9 mouse cellular contexts compared by ENCODE assay signal in the genomic region with DNA sequence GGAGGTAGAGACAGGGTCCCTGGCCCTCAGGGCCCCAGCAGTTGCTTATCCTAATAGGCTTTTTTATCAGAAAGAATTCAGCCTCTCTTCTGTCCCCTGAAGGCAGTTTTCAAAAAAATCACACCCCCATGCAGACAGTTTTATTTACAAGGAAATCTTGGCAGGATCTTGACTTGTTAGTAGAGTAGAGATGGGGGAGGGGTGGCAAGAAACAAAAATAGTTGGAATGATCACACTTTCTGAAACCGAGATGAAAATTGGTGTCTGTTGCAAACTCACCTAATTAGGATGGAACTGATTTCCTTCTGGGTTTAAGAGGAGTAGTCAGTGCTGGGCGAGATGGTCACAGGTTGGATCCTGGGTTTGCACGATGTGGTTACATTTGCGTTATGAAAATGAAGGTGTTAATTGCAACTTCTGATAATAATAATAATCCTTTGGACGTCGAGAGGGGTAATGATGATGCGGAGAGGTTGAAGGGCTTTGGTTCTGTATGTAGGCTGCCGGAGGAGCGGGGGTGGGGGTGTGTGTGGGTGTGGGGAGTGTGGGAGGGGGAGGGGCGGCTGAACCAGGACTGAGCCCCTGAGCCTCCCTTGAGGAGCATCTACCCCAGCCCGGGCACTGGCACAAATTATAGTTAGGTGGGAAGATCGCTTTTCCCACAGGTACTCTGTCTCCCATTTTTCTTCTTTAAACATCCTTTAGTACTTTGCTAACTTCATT. TPM values are rescaled to one million over a fixed set of nuclear protein-coding genes. Genes with fewer than 3 reads are reported as not detected.
DNase-seq lines count a peak whose midpoint lies in the region; ATAC-seq lines count a peak whose summit lies in the region.
"Had no signal": no experiment of that assay in that cellular context is flagged by ENCODE, and none has a peak within 500 bp of the region (broad histone marks: within the 10 kb centered on the region; RNA-seq: fewer than 3 reads in every experiment).

No protein-coding gene starts in this region.

- H3K36me3 ChIP-seq in forebrain, embryonic 15.5 days, result no peaks in the 10 kb centered on the region
- H3K36me3 ChIP-seq in limb, embryonic 13.5 days, result no peaks in the 10 kb centered on the region
- H3K36me3 ChIP-seq in stomach, embryonic 16.5 days (ENCODE audit: control insufficient read depth, insufficient read depth, low read length), result no peaks in the 10 kb centered on the region
- H3K36me3 ChIP-seq in liver, embryonic 12.5 days, result no peaks in the 10 kb centered on the region

- H3K9me3 ChIP-seq in forebrain, embryonic 15.5 days, result no peaks in the 10 kb centered on the region
- H3K9me3 ChIP-seq in limb, embryonic 13.5 days, result peaks cover 3% of the 10 kb centered on the region; the same call in 1 of the 2 replicates
- H3K9me3 ChIP-seq in stomach, embryonic 16.5 days (replicated peaks; ENCODE audit: control insufficient read depth, low read length), result 0 out of 2 replicates have a peak, but pooled peaks cover 3% of the 10 kb centered on the region
- H3K9me3 ChIP-seq in liver, embryonic 12.5 days (replicated peaks), result 0 out of 2 replicates have a peak, but pooled peaks cover 5% of the 10 kb centered on the region

- peak overlapping the region; percentile 73 for H3K4me3 ChIP-seq in forebrain, embryonic 15.5 days
- H3K4me3 ChIP-seq in limb, embryonic 13.5 days, result peak overlapping the region; percentile 72
- no peak overlapping the region for H3K4me3 ChIP-seq in stomach, embryonic 16.5 days (replicated peaks; ENCODE audit: low read length)
- H3K4me3 ChIP-seq in liver, embryonic 12.5 days, result no peak overlapping the region

- 2% methylated on average over 12 of the region's 12 CpGs for WGBS in forebrain, embryonic 15.5 days
- WGBS in limb, embryonic 13.5 days, result 8% methylated on average over 12 of the region's 12 CpGs
- WGBS in stomach, embryonic 16.5 days, result 11% methylated on average over 12 of the region's 12 CpGs
- 10% methylated on average over 12 of the region's 12 CpGs for WGBS in liver, embryonic 12.5 days (ENCODE audit: insufficient replicate concordance)

- no peak for ATAC-seq in forebrain, embryonic 15.5 days (replicated peaks)
- ATAC-seq in limb, embryonic 13.5 days (ENCODE audit: low FRiP score, low read depth), result no peak
- no peak for ATAC-seq in stomach, embryonic 16.5 days (ENCODE audit: insufficient read depth, low FRiP score)
- no peak for ATAC-seq in liver, embryonic 12.5 days
- ATAC-seq in megakaryocyte-erythroid progenitor cell, adult 5-6 weeks (replicated peaks; ENCODE audit: low FRiP score, low TSS enrichment, poor library complexity, severe bottlenecking), result no peak

- H3K4me2 ChIP-seq in forebrain, embryonic 15.5 days (replicated peaks), result peak overlapping the region; percentile 98
- peak overlapping the region; percentile 99 for H3K4me2 ChIP-seq in limb, embryonic 13.5 days (replicated peaks)
- peak overlapping the region; percentile 97; the same call in 1 of the 2 replicates for H3K4me2 ChIP-seq in stomach, embryonic 16.5 days (ENCODE audit: low read depth, low read length)
- H3K4me2 ChIP-seq in liver, embryonic 12.5 days, result no peak overlapping the region

- H3K27ac ChIP-seq in forebrain, embryonic 15.5 days (replicated peaks), result peak overlapping the region; percentile 84
- no peak overlapping the region for H3K27ac ChIP-seq in limb, embryonic 13.5 days
- H3K27ac ChIP-seq in stomach, embryonic 16.5 days (ENCODE audit: low read length), result no peak overlapping the region
- no peak overlapping the region for H3K27ac ChIP-seq in liver, embryonic 12.5 days

- DNase-seq in right cerebral cortex, adult 18-20 months, result peak; percentile 50
- no peak for DNase-seq in right cerebral cortex, postnatal 14 days
- no peak for DNase-seq in urinary bladder, postnatal 36 days (ENCODE audit: low spot score in 2 of 2)

- H3K4me1 ChIP-seq in forebrain, embryonic 15.5 days, result peaks cover 62% of the 10 kb centered on the region
- H3K4me1 ChIP-seq in limb, embryonic 13.5 days, result peaks cover 42% of the 10 kb centered on the region
- H3K4me1 ChIP-seq in stomach, embryonic 16.5 days (ENCODE audit: control insufficient read depth, insufficient read depth, low read length), result peaks cover 21% of the 10 kb centered on the region
- peaks cover 27% of the 10 kb centered on the region for H3K4me1 ChIP-seq in liver, embryonic 12.5 days

- H3K27me3 ChIP-seq in forebrain, embryonic 15.5 days, result no peaks in the 10 kb centered on the region
- peaks cover 85% of the 10 kb centered on the region for H3K27me3 ChIP-seq in limb, embryonic 13.5 days
- H3K27me3 ChIP-seq in stomach, embryonic 16.5 days (ENCODE audit: control insufficient read depth, insufficient read depth, low read length), result peaks cover 15% of the 10 kb centered on the region
- peaks cover 99% of the 10 kb centered on the region for H3K27me3 ChIP-seq in liver, embryonic 12.5 days (replicated peaks)

- no peak overlapping the region for H3K9ac ChIP-seq in forebrain, embryonic 15.5 days (replicated peaks)
- no peak overlapping the region for H3K9ac ChIP-seq in limb, embryonic 13.5 days
- no peak overlapping the region for H3K9ac ChIP-seq in stomach, embryonic 16.5 days (ENCODE audit: low read length)
- no peak overlapping the region for H3K9ac ChIP-seq in liver, embryonic 12.5 days
- H3K9ac ChIP-seq: liver, postnatal 0 days had no signal

RNA-seq across cellular contexts. Expression of a gene that starts 1.0 kb away (rescaled TPM):
- 20.4 and 23.3 TPM in 2 replicates for polyA plus RNA-seq in forebrain, embryonic 15.5 days (2015; fragmentation: Nextera tagmentation; extraction: Ambion mirVana)
- 3.5 and 3.8 TPM in 2 replicates for polyA plus RNA-seq in limb, embryonic 13.5 days (2015; fragmentation: Nextera tagmentation; extraction: Ambion mirVana)
- polyA plus RNA-seq in stomach, embryonic 16.5 days (2015; fragmentation: Nextera tagmentation; extraction: Ambion mirVana), result 3.6 and 3.8 TPM in 2 replicates
- 0.18 and 0.29 TPM in 2 replicates for polyA plus RNA-seq in liver, embryonic 12.5 days (2016; fragmentation: Nextera tagmentation; extraction: Ambion mirVana)
- 0.44 and 0.64 TPM in 2 replicates for total RNA-seq in megakaryocyte-erythroid progenitor cell, adult 5-6 weeks (2014; fragmentation: Nextera tagmentation)
- not detected in 2 replicates for total RNA-seq in megakaryocyte-erythroid progenitor cell, adult 5-6 weeks (2017)

Comparison
In these comparisons a context has a peak if more than half of its experiments do, and no peak if none do; other contexts are left out.
1. H3K4me3 ChIP-seq: peak in forebrain, embryonic 15.5 days (single experiment) and limb, embryonic 13.5 days (single experiment); none in stomach, embryonic 16.5 days (single experiment) and liver, embryonic 12.5 days (single experiment).